Mouse (Mus musculus): ENCODE measurements around the gene Rptor.

DNA sequence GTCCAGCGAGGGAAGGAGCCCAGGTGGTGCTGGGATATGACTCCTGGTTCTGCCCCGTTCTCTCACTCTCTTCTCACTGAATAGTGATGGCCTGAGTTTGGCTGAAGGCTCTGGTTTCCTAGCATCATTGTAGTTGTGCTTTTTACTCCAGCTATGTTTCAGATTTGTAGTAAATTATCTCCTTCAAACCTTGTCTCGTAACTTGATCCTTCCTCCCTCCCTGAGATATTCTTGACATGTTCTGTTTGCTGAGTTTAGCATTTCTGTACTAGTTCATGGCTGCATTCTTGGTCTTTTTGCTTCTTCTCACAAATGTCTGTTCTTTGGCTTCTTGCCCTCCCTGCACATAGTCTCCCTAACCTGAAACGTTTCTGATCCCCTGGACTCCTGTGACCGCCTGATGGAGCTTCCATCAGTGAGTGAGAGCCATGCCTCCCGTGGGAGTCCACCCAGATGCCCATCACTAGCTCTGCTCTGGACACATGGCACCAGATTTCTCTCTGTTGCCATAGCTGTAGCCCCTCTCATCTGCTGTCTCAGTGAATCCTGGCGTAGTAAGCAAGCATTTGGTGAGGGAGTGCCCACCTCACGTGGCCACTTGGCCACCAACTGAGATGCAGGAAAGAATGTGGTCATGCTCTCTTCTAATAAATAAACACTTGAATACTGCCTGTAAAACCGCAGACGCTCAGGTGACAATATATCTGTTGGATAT lies 91.6 kb downstream of the Rptor start:
- TF ChIP-seq CTCF (IDR thresholded peaks at IDR 0.05; ENCODE audit: borderline replicate concordance, insufficient read depth, low read depth, low read length) (no peak), POLR2A (IDR thresholded peaks at IDR 0.05; ENCODE audit: borderline replicate concordance, insufficient read depth, low read length) (no peak)
